Mouse (Mus musculus) cerebellum, adult 11-12 months (tissue): Measurements from ENCODE around the gene Mall.

Experiments used
- DNase-seq: peaks from one replicate; pipeline ENCODE4 v3.0.0; 2022

The Mall gene

DNA sequence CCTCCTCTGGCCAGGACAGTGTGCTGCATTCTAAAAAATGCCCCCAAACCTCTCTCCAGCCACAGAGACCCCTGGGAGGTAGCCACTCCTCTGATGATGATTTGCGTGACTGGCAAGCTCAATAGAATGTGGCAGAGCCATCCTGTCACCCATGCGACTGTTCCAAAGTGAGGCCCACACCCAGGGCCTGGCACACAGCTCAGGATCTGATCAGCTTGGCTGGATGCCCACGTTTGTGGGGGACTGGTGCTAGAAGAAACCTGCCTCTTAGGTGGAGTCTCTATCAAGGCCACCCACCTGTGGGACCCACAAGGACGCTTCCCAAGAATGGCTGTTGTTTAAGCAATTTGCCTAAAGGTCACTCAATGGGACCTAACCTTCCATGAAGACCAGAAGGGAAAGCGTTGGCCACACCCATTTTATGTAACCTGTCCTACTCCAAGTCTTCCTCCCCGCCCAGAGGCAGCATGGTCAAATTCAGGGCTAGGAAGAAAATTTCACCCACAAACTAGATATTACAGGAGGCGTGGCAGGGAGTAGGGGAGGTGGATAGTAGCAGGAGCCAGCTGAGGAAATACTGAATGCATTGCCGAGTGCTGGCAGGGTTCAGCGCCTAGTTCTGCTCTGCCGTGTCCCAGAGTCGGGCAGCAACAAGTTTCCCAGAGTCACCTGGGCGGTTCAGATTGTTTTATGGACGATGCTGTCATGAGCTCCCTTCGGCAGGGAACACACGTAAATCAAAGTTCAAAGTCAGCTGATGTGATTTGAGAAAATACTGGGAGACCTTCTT lies 876 bp downstream of the Mall start:
- DNase-seq: no peak

DNA sequence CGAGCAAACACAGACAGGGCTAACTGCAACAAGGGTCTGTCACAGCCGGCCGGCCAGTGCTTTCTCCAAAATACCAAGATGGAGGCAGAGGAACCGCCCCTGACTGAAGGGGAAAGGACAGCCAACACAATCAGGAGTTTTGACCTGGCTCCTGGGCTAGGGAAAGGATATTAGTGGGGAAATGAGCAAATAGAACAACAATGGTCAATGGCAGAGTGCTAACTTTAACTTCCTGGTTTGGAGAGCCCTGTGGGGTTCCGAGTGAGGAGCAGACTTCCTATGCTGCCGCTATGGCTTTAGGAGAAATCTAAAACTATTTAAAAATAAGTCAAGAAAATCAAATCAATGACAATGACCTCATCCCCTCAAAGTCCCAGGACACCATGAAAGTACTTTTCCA lies 1.6 kb downstream of the Mall start:
- no peak for DNase-seq

DNA sequence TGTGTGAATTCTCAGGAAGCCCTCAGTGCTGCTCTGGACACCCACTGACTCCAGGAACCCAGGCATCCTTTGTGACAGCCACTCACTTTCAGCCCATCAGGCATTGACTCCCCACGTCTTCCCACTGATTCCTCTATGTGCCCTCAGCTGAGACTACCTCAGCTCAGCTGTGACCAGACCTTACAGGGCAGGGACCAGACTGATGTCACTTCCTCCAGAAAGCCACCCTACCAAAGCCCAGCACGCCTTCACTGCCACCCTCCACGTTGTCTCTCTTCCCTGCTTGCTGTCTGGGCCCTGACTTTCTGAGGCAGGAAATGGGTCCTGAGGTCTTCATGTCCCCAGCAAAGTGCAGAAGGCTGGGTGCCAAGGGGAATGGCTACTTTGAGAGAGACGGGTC lies 6.5 kb downstream of the Mall start:
- DNase-seq: peak; percentile 15

DNA sequence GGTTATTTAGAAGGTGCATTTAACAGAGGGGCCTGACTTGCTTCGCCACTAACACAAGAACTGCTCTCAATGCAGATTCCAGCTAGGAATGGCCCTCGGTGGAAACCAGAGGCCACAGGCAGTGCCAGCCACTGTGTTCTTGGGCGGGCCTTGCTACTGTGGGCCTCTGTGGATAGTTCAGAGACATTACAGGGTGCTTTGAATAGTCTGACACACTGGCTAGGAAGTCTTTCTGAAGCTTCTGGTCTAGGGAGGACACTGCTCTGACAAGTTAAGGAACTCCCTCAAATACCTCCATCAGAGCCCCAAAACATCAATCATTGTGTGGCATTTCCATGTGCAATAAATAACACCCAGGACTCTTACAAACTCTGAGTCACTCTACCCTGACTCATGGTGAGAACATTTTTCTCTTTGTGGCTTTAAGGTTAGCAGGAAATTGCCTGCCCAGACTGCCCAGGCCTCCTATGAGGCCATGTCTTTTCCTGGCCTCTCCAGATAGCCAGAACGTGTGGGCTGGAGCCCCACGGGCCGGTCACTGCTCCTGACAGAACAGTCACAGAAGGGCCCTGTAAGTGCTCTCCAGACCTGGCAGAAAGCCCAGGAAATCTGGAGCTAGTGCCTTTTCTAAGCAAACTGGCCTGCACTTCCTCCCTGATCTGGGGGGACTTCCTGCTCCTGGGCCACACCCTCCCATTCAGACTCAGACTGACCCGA lies 7.4 kb downstream of the Mall start:
- DNase-seq: peak; percentile 91

GRCm38 (mm10) chr2:127718839-127719468 lies 10.8 kb downstream of the Mall start:
- no peak for DNase-seq

GRCm38 (mm10) chr2:127714726-127715125 lies 15.0 kb downstream of the Mall start:
- no peak for DNase-seq

DNA sequence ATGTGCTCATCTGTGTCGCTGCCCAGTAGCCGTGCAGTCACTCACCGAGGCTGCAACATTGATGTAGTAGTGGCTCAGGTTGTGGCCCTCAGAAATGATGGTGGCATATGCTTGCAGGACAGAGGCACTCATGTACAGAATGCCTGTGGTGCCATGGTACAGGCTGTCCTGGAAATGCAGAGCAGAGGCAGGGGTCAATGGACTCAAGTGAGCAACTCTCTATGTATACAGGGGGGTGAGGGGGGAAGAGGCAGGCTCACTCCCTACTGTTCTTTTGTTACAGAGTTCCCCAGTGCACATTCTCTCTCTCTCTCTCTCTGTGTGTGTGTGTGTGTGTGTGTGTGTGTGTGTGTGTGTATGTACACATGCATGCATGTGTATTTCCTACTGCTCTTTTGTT lies 20.9 kb downstream of the Mall start:
- no peak for DNase-seq

GRCm38 (mm10) chr2:127708060-127708459 lies 21.7 kb downstream of the Mall start:
- DNase-seq: no peak

GRCm38 (mm10) chr2:127705267-127705666 lies 24.5 kb downstream of the Mall start:
- DNase-seq: no peak

DNA sequence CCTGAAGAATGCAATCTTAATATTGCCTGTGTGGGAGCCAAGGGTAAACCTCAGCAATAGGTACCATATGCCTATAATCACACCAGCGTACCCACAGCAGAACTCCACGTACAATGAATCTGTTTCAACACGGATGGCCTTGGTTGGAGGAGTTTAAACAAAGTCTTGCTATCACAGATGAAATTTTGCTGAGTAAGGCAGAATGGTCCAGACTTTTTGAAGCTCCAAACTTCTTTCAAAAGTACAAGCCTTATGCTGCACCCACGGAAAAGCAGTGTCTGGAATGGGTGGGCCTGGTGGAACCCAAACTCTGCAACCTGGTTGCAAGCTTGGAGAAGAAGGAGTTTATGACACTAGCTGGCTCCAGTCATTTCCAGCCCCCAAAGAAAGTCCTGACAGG lies 40.5 kb downstream of the Mall start:
- no peak for DNase-seq

GRCm38 (mm10) chr2:127683687-127684331 lies 45.9 kb downstream of the Mall start:
- peak; percentile 58 for DNase-seq

DNA sequence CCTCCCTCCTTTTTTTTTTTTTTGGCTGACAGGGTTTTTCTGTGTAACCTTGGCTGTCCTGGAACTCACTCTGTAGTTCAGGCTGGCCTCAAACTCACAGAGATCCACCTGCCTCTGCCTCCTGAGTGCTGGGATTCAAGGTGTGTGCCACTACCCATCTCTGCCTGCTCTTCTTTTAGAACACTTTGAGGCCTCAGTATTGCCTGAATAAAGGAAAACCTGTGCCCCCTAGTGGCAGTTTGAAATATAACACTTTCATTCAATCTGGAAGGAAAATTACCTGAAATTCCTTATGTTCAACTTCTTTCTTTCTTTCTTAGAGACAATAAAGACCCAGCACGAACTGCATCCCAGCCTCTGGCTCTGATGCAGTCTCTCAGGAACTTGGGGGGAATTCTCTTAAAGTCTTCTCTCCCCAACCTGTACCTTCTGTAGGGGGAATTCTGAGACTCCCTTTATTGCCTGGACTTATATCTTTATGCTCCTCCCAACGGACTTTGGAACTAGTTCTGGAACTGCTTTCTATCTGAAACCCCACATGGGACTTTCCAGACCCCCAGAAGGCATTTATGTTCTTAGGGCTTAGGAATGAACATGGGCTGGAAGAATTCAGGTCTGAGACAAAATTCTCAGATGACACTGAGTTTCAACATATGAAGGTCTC lies 61.8 kb downstream of the Mall start:
- no peak for DNase-seq

DNA sequence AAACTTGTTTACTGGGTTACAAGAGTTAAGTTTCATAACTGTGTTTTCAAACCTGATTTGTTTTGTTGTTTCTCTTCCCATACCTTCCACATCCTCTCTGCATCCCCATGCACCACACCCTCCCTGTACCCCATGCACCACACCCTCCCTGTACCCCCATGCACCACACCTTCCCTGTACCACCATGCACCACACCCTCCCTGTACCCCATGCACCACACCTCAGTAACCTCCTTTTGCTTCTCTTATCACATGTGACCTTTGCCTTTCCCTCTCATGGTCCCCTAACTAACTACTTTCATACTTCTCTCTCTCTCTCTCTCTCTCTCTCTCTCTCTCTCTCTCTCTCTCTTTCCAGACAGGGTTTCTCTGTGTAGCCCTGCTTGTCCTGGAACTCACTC lies 62.7 kb downstream of the Mall start:
- DNase-seq: no peak

DNA sequence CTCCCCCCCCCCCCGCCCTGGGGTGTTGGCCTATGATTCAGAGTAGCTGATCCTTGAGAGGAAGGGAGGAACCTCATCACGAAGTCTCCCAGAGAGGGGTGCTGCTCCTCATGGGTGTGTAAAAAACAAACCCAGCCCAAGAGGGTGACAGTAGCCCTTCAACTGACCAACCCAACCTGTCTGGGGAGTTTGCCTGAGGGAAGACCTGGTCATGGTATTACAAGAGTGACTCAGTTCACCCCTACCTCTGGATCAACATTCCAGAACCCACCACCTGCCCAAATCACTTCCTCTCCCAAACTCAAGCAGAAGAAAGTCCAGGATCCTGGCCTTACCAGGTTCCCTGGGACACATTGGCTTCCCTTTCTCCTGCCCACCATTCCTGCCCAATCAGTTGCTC lies 67.0 kb downstream of the Mall start:
- no peak for DNase-seq

DNA sequence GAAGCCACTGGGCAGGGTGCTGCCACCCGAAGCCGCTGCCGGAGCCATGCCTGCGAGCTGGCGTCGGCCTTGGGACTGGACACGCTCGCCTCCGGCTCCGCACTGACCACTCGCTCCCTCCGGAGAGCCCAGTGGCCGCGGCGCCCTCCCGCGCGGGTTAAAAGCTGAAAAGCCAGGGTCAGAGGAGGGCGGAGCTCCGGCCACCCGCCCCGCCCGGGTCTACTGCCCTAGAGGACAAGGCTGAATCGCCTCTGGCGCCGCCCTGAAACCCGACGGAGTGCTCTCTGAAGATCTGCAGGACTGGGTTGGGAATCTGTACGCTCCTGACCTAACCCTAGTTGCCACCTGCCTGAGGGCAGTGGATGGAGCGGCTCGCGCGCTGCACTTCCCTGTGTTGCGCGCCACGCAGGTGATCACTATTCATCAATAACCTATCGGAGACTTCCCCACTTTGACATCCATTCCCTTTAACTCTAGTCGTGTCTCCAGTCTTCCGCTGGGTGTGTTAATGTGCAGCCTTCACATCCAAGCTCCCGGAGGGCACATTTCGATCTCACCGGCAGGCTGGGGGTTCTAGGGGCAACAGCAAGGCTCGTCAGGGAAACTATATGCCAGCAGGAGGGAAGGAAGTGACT lies 73.5 kb downstream of the Mall start, which contains the start of gene Mal:
TSS of gene Mal (minus strand) at position 610 of the 635 bp plus-strand sequence.
- peak; percentile 19 for DNase-seq

- DNase-seq: no peak
Observed at GRCm38 (mm10) chr2:127655419-127655818, 74.3 kb downstream of the Mall start.

DNA sequence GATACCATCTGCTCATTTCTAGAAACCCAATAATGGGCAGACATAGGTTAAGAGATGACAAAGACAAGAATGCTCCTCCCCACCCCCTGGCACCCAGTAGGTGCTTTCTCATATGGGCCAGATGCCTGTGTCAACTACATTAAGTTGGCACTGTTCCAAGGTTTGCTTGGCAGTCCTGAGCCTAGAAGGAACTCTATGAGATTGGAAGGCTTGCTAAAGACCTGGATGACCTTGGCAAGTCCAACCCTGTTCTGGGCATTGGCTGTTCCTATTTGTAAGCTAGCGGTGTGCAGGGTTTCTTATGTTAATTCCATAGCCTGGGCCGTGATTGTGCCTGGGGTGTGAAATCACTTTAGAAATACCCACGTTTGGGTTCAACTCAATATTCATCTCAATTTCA lies 74.9 kb downstream of the Mall start:
- no peak for DNase-seq
